Mouse (Mus musculus) ovary, postnatal 36 days (tissue): ENCODE results near the gene Mrpl11.
A peak's percentile ranks its signal among the peaks of the same experiment; 100 is the strongest.
"Not testable (repeated sequence)": the region's sequence is repeated elsewhere in the genome, so short reads cannot be mapped to it uniquely, and the experiment has no call there.

Experiments used
- DNase-seq: peaks from one replicate; pipeline ENCODE4 v3.0.0; 2022; ENCODE audit warnings: low spot score, mixed read lengths

Mrpl11 gene

GRCm38 (mm10) chr19:4992904-4993303 lies 31.0 kb downstream of the Mrpl11 start:
- peak; percentile 66 for DNase-seq

GRCm38 (mm10) chr19:4994043-4994442 lies 32.1 kb downstream of the Mrpl11 start:
- no peak for DNase-seq

GRCm38 (mm10) chr19:4999445-5000140 lies 37.6 kb downstream of the Mrpl11 start:
- no peak for DNase-seq

- peak; percentile 76 for DNase-seq
Observed at GRCm38 (mm10) chr19:5001666-5002406, 39.9 kb downstream of the Mrpl11 start.

- DNase-seq = not testable (repeated sequence)
Observed at GRCm38 (mm10) chr19:5003644-5004043, 41.7 kb downstream of the Mrpl11 start.

- no peak for DNase-seq
Observed at GRCm38 (mm10) chr19:5004925-5005324, 43.0 kb downstream of the Mrpl11 start.

- no peak for DNase-seq
Observed at GRCm38 (mm10) chr19:5013138-5013537, 51.2 kb downstream of the Mrpl11 start.

GRCm38 (mm10) chr19:5014961-5015398 lies 53.0 kb downstream of the Mrpl11 start:
- DNase-seq = peak; percentile 24

GRCm38 (mm10) chr19:5016221-5016742 lies 54.3 kb downstream of the Mrpl11 start:
- DNase-seq = no peak
